Mouse (Mus musculus): ENCODE data around the gene Lrrc23. TPM values are rescaled to one million over a fixed set of nuclear protein-coding genes. Genes with fewer than 3 reads are reported as not detected.

Lrrc23 gene
- total and polyA plus RNA-seq, 3 experiments: 0.11 TPM; not detected in 2

DNA sequence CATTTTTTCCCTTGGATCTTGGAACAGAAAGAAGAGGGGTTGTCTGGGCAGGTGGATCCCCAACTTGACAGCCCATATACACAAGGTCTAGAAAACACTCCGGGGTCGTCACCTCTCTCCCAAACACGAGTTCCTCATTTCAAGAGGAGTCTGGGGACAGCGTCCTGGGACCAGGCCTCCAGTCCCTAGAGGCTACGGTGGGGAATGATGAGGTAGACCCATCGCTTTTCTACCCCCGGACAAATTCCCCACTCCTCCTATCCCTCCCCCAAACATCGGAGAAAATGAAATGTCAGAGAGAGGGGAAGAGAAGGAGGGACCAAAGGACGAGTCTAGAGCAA, 10.9 kb downstream of the Lrrc23 start:
- Histone ChIP-seq H3K27me3 (ENCODE audit: insufficient read depth, low read length) (peaks cover 68% of the 10 kb centered on the region), H3K4me3 (ENCODE audit: low read depth, low read length) (no peak overlapping the region), H3K9me3 (replicated peaks) (no peaks in the 10 kb centered on the region), H3K36me3 (replicated peaks) (no peaks in the 10 kb centered on the region), H3K4me1 (ENCODE audit: insufficient read depth, low read depth, low read length) (peaks cover 32% of the 10 kb centered on the region)
- no peak for TF ChIP-seq CTCF (IDR thresholded peaks at IDR 0.05; ENCODE audit: low read depth, low read length)
- TF ChIP-seq TAL1 (conservative IDR thresholded peaks at IDR 0.05; ENCODE audit: low read depth, low read length): no peak
- no peak for TF ChIP-seq GATA2 (IDR thresholded peaks at IDR 0.05; ENCODE audit: borderline replicate concordance, low read depth, low read length)
- TF ChIP-seq POLR2AphosphoS5 (IDR thresholded peaks at IDR 0.05; ENCODE audit: insufficient replicate concordance, low read depth, low read length): no peak
- TF ChIP-seq GATA1 (IDR thresholded peaks at IDR 0.05; ENCODE audit: borderline replicate concordance, low read length): no peak
- DNase-seq (ENCODE audit: low spot score) (no peak), ATAC-seq (ENCODE audit: extremely low read depth, insufficient number of reproducible peaks, low FRiP score, poor library complexity, severe bottlenecking) (no peak)

DNA sequence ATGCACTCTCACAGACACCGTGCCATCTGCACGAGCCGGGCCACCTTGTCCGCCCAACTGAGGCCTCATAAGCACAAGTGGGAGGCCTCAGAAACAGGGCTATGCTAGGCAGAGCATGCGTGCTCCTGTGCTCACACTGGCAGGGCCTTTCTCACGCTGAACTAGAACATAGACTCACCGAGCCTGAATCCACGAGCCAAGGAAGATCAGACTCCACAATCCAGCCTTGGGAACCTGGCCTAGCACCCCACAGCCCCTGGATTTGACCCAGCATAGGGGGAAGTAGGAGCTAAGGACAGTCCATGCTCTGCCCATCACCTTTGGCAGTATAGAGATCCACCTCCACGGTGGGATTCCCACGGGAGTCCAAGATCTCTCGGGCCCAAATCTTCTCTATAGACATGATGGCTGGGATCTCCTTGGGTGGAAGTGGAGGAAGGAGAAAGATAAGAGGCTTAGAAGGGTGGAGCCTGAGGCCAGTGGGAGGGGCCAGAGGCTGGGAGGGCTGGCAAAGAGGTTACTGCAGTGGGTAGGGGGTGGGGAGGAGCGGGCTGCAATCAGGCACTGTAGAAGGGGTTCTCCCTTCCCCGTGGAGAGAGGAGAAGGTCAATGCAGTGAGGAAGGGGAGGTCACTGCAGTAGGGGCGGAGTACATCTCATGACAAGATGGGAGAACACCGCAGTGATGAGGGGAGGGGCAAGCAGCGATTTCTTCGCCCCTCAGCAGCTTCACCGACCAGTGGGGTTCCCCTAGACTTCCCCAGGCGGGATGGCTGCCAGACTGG, 11.4 kb downstream of the Lrrc23 start:
- H3K4me1 ChIP-seq (ENCODE audit: insufficient read depth, low read depth, low read length): peaks cover 32% of the 10 kb centered on the region
- H3K9me3 ChIP-seq (replicated peaks): no peaks in the 10 kb centered on the region
- no peak for ATAC-seq (ENCODE audit: extremely low read depth, insufficient number of reproducible peaks, low FRiP score, poor library complexity, severe bottlenecking)
- H3K36me3 ChIP-seq (replicated peaks): no peaks in the 10 kb centered on the region
- no peak for TF ChIP-seq CTCF (IDR thresholded peaks at IDR 0.05; ENCODE audit: low read depth, low read length)
- TF ChIP-seq POLR2AphosphoS5 (IDR thresholded peaks at IDR 0.05; ENCODE audit: insufficient replicate concordance, low read depth, low read length): no peak
- no peak for TF ChIP-seq GATA1 (IDR thresholded peaks at IDR 0.05; ENCODE audit: borderline replicate concordance, low read length)
- TF ChIP-seq TAL1 (conservative IDR thresholded peaks at IDR 0.05; ENCODE audit: low read depth, low read length): no peak
- TF ChIP-seq GATA2 (IDR thresholded peaks at IDR 0.05; ENCODE audit: borderline replicate concordance, low read depth, low read length): no peak
- no peak for DNase-seq (ENCODE audit: low spot score)
- no peak overlapping the region for H3K4me3 ChIP-seq (ENCODE audit: low read depth, low read length)
- peaks cover 73% of the 10 kb centered on the region for H3K27me3 ChIP-seq (ENCODE audit: insufficient read depth, low read length)

DNA sequence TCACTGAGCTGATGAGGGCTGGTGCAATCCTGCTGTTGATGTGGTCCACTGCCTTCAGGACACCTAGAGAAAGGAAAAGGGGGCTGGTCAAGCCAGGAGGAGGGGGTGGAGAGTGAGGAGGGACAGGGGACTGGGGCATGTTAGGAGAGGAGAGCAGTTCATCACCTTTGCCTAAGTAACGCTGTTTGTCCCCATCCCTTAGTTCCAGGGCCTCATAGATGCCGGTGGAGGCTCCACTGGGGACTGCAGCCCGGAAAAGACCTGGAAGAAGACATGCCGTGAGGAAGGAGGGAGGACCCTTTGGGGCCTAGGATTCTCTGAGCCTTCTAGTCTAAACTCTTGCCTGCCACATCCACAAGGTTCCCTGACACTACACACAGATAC, 12.0 kb downstream of the Lrrc23 start:
- no peak overlapping the region for H3K4me3 ChIP-seq (ENCODE audit: low read depth, low read length)
- no peak for TF ChIP-seq GATA2 (IDR thresholded peaks at IDR 0.05; ENCODE audit: borderline replicate concordance, low read depth, low read length)
- TF ChIP-seq GATA1 (IDR thresholded peaks at IDR 0.05; ENCODE audit: borderline replicate concordance, low read length): no peak
- no peak for TF ChIP-seq CTCF (IDR thresholded peaks at IDR 0.05; ENCODE audit: low read depth, low read length)
- no peak for TF ChIP-seq TAL1 (conservative IDR thresholded peaks at IDR 0.05; ENCODE audit: low read depth, low read length)
- no peak for TF ChIP-seq POLR2AphosphoS5 (IDR thresholded peaks at IDR 0.05; ENCODE audit: insufficient replicate concordance, low read depth, low read length)
- ATAC-seq (ENCODE audit: extremely low read depth, insufficient number of reproducible peaks, low FRiP score, poor library complexity, severe bottlenecking) (no peak), DNase-seq (ENCODE audit: low spot score) (no peak)
- no peaks in the 10 kb centered on the region for H3K9me3 ChIP-seq (replicated peaks)
- H3K4me1 ChIP-seq (ENCODE audit: insufficient read depth, low read depth, low read length): peaks cover 32% of the 10 kb centered on the region
- H3K36me3 ChIP-seq (replicated peaks): no peaks in the 10 kb centered on the region
- peaks cover 79% of the 10 kb centered on the region for H3K27me3 ChIP-seq (ENCODE audit: insufficient read depth, low read length)

DNA sequence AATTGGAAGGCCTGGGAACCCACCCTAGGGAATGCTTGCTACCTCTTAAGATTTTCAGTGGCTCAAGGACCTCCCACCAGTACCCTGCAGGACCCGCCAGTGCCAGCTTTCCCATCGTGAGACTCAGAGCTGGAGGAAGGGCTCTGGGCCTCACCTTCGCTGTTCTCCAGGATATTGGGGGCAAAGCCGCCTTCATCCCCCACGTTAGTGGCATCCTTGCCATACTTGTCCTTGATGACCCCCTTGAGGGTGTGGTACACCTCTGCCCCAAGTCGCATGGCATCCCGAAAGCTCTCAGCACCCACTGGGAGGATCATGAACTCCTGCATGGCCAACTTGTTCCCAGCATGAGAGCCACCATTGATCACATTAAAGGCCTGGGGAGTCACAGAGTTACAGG, 13.6 kb downstream of the Lrrc23 start:
- no peak for TF ChIP-seq POLR2AphosphoS5 (IDR thresholded peaks at IDR 0.05; ENCODE audit: insufficient replicate concordance, low read depth, low read length)
- no peak for TF ChIP-seq GATA1 (IDR thresholded peaks at IDR 0.05; ENCODE audit: borderline replicate concordance, low read length)
- TF ChIP-seq GATA2 (IDR thresholded peaks at IDR 0.05; ENCODE audit: borderline replicate concordance, low read depth, low read length): no peak
- TF ChIP-seq TAL1 (conservative IDR thresholded peaks at IDR 0.05; ENCODE audit: low read depth, low read length): no peak
- no peak for TF ChIP-seq CTCF (IDR thresholded peaks at IDR 0.05; ENCODE audit: low read depth, low read length)
- no peak for ATAC-seq (ENCODE audit: extremely low read depth, insufficient number of reproducible peaks, low FRiP score, poor library complexity, severe bottlenecking)
- no peaks in the 10 kb centered on the region for H3K36me3 ChIP-seq (replicated peaks)
- H3K4me3 ChIP-seq (ENCODE audit: low read depth, low read length): no peak overlapping the region
- no peaks in the 10 kb centered on the region for H3K9me3 ChIP-seq (replicated peaks)
- H3K4me1 ChIP-seq (ENCODE audit: insufficient read depth, low read depth, low read length): peaks cover 32% of the 10 kb centered on the region
- no peak for DNase-seq (ENCODE audit: low spot score)
- H3K27me3 ChIP-seq (ENCODE audit: insufficient read depth, low read length): peaks cover 80% of the 10 kb centered on the region

DNA sequence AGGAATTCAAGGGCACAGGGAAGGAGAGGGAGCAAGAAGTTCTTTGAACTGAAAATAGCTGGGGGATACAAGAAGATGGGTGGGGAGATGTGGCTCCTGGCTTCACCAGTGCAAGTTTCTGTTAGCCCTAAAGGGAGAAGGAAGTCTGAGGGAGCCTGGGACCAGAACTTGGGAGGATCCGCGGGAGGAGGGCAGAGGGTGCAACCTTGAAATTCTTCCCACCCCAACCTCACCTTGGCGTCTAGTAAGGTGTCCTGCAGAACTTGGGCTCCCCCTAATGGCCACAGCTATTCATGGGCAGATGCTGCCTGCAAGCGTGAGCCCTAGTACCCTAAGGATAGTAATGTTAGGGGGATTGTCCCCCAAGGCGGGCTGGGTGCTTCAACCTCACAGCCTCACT, 20.3 kb downstream of the Lrrc23 start:
- TF ChIP-seq CTCF (IDR thresholded peaks at IDR 0.05; ENCODE audit: low read depth, low read length): peak; percentile 98
- no peak for TF ChIP-seq GATA2 (IDR thresholded peaks at IDR 0.05; ENCODE audit: borderline replicate concordance, low read depth, low read length)
- Histone ChIP-seq H3K27me3 (ENCODE audit: insufficient read depth, low read length) (peaks cover 69% of the 10 kb centered on the region), H3K4me1 (ENCODE audit: insufficient read depth, low read depth, low read length) (peaks cover 38% of the 10 kb centered on the region), H3K36me3 (replicated peaks) (no peaks in the 10 kb centered on the region), H3K9me3 (replicated peaks) (no peaks in the 10 kb centered on the region), H3K4me3 (ENCODE audit: low read depth, low read length) (no peak overlapping the region; the same call in 1 of the 2 replicates)
- ATAC-seq (ENCODE audit: extremely low read depth, insufficient number of reproducible peaks, low FRiP score, poor library complexity, severe bottlenecking) (peak; percentile 50; the same call in 1 of the 2 replicates), DNase-seq (ENCODE audit: low spot score) (peak; percentile 75)

DNA sequence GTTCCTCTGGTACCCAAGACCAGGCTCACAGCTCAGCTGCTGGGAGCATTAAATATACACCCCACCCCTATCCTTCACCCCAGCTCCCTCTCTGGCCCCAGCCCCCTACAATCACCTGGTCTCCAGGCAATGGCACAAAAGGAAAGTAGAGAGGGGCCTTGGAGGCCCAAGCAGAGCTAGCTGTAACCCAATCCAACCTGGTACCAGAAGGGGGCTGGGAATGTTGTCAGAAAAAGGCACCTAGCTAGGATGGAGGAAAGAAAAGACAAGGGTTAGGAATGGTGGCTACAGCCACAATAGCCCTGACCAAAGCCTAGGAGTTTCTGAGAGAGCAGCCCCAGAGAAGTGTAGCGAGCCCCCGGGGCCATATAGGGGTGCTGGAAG, 20.7 kb downstream of the Lrrc23 start:
- peaks cover 38% of the 10 kb centered on the region for H3K4me1 ChIP-seq (ENCODE audit: insufficient read depth, low read depth, low read length)
- ATAC-seq (ENCODE audit: extremely low read depth, insufficient number of reproducible peaks, low FRiP score, poor library complexity, severe bottlenecking) (no peak), DNase-seq (ENCODE audit: low spot score) (no peak)
- H3K36me3 ChIP-seq (replicated peaks): no peaks in the 10 kb centered on the region
- H3K9me3 ChIP-seq (replicated peaks): no peaks in the 10 kb centered on the region
- H3K4me3 ChIP-seq (ENCODE audit: low read depth, low read length): no peak overlapping the region; the same call in 1 of the 2 replicates
- no peak for TF ChIP-seq GATA1 (IDR thresholded peaks at IDR 0.05; ENCODE audit: borderline replicate concordance, low read length)
- TF ChIP-seq GATA2 (IDR thresholded peaks at IDR 0.05; ENCODE audit: borderline replicate concordance, low read depth, low read length): no peak
- TF ChIP-seq CTCF (IDR thresholded peaks at IDR 0.05; ENCODE audit: low read depth, low read length): no peak
- TF ChIP-seq TAL1 (conservative IDR thresholded peaks at IDR 0.05; ENCODE audit: low read depth, low read length): no peak
- no peak for TF ChIP-seq POLR2AphosphoS5 (IDR thresholded peaks at IDR 0.05; ENCODE audit: insufficient replicate concordance, low read depth, low read length)
- peaks cover 66% of the 10 kb centered on the region for H3K27me3 ChIP-seq (ENCODE audit: insufficient read depth, low read length)
